Mouse (Mus musculus): Measurements from ENCODE around the gene Cabp4.

DNA sequence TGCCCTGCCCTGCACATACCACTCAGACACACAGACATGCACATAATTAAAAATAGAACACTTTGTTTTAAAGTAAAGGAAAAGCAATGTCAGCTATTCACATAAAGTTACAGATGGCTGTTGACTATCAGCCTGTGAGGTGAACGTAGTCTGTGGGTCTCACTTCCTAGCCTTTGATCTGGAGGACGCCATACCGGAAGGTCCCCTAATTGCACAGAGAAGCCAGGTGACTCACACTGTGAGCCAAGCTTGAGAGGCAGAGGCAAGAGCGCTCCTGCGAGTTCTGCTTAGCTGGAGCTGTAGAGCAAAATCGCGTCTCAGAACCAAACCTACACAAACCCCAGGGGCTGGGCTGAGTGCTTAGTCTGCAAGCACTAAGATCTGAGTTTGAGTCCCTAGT lies 50.1 kb downstream of the Cabp4 start:
- TF ChIP-seq CTCF (conservative IDR thresholded peaks at IDR 0.05; ENCODE audit: low read length) (no peak), POU5F1 (IDR thresholded peaks at IDR 0.05; ENCODE audit: borderline replicate concordance, low read length) (no peak)

All from E14TG2a.4 (cell line).